Mouse (Mus musculus) ES-Bruce4 (cell line): Measurements from ENCODE around the gene Ccdc107.

Experiments
- CTCF ChIP-seq: IDR thresholded peaks from one replicate; pipeline ENCODE4 v1.8.1; 2011; ENCODE audit warnings: low read depth, low read length
- EP300 ChIP-seq: IDR thresholded peaks from 2 replicates; pipeline ENCODE4 v1.6.1; 2011; ENCODE audit warnings: low read depth, low read length; ENCODE audit not compliant: insufficient read depth
- POLR2A ChIP-seq: IDR thresholded peaks from one replicate; pipeline ENCODE4 v1.8.1; 2011; ENCODE audit warnings: low read length; ENCODE audit not compliant: insufficient read depth

- TF ChIP-seq POLR2A, result no peak
- TF ChIP-seq CTCF, result no peak
- no peak for TF ChIP-seq EP300
These were observed 29.6 kb upstream of the Ccdc107 start for GRCm38 (mm10) chr4:43463102-43463501.
